Mouse (Mus musculus): ENCODE data around the gene Nubp2. TPM values are rescaled to one million over a fixed set of nuclear protein-coding genes. Genes with fewer than 3 reads are reported as not detected.

The Nubp2 gene
- polyA plus RNA-seq, 1 experiment from 2014 or later, result 81.3 TPM

DNA sequence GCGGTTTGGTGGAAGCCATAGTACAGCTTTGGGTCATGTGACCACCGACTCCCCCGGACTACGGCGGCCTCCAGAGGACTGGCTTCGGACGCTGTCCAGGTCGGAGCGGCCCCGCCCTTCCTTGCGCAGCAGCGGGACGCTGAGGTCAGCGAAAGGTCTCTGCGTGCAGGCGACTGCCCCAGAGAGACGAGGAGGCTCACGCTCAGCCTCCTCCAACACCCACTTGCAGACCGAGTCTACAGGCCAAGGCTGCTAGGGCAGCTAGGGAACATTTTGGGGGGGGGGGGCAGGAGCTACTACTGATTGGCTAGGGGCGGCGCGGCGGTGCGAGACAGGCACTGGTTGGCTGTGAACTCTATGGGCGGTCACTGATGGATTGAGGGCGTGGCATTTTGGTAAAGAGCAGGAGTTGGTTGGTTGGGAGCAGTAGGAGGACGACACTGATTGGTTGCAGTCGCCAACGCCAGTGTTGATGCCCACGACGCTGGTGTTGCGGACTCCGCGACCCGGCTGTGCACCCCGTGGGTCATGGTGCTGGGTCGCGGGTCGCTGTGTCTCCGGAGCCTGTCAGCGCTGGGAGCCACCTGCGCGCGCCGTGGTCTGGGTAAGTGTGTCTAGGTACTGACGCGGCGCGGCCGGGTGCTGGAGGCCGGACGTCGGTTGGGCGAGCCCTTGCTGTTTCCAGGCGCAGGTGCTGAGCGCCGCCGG lies 35.9 kb downstream of the Nubp2 start, which contains the start of gene Fahd1:
Fahd1 (minus strand) TSS at position 300 of the 708 bp plus-strand sequence.
- Histone ChIP-seq H3K27ac (peak within 1 kb of the TSS; percentile 94), H3K36me3 (replicated peaks) (peaks cover 7% of the 10 kb centered on the region; the same call in 1 of the 2 replicates), H3K27me3 (ENCODE audit: poor library complexity, severe bottlenecking) (peaks cover 15% of the 10 kb centered on the region), H3K4me1 (peaks cover 28% of the 10 kb centered on the region), H3K4me3 (peak within 1 kb of the TSS; percentile 81), H3K9me3 (no peaks in the 10 kb centered on the region)
- WGBS, result under 1% methylated on average over 58 of the region's 58 CpGs
- DNase-seq (ENCODE audit: extremely low spot score, low spot score), result peak; percentile 99

DNA sequence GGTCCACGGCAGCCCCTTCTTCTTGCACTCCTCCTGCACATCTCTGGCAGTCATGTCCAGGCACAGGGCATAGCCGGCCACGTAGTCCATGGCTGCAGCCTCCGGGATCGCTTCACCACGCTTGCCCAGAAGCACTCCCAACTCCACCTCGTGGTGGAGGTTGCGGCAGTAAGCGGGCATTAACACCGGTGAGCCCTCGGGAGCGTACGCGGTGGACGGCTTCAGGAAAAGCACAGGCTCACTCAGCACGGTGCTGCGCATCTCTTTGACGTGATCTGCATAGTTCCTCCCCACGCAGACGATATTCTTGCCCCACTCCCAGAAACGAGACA lies 36.5 kb downstream of the Nubp2 start:
- WGBS, result under 1% methylated on average over 21 of the region's 21 CpGs
- no peak for DNase-seq (ENCODE audit: extremely low spot score, low spot score)
- no peaks in the 10 kb centered on the region for H3K9me3 ChIP-seq
- peaks cover 28% of the 10 kb centered on the region for H3K4me1 ChIP-seq
- peaks cover 7% of the 10 kb centered on the region; the same call in 1 of the 2 replicates for H3K36me3 ChIP-seq (replicated peaks)
- H3K27me3 ChIP-seq (ENCODE audit: poor library complexity, severe bottlenecking), result peaks cover 19% of the 10 kb centered on the region
- H3K27ac ChIP-seq, result peak overlapping the region; percentile 94
- peak overlapping the region; percentile 81 for H3K4me3 ChIP-seq

DNA sequence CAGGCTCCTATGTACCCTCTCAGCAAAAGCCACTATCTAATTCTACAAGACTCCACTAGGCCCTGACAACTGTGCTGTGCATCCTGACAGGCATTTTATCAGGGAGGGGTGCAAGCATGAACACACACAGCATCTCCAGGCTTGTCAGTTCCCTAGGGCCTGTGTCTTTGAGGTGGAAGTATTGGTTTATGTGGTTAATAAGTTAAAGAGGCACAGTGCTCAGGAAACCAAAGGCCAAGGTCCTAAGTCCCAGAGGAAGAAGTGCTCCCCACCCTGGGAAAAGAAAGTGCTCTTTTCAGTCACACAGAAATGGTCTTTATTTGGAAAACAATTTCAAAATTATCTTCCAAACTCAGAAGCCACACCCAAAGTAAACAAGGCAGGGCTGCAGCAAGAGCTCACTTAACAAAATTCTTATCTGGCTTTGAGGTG lies 37.5 kb downstream of the Nubp2 start:
- H3K27me3 ChIP-seq (ENCODE audit: poor library complexity, severe bottlenecking), result peaks cover 26% of the 10 kb centered on the region
- peak overlapping the region; percentile 81 for H3K4me3 ChIP-seq
- H3K27ac ChIP-seq, result no peak overlapping the region
- DNase-seq (ENCODE audit: extremely low spot score, low spot score), result no peak
- peaks cover 28% of the 10 kb centered on the region for H3K4me1 ChIP-seq
- H3K36me3 ChIP-seq (replicated peaks), result peaks cover 5% of the 10 kb centered on the region; the same call in 1 of the 2 replicates
- no peaks in the 10 kb centered on the region for H3K9me3 ChIP-seq

DNA sequence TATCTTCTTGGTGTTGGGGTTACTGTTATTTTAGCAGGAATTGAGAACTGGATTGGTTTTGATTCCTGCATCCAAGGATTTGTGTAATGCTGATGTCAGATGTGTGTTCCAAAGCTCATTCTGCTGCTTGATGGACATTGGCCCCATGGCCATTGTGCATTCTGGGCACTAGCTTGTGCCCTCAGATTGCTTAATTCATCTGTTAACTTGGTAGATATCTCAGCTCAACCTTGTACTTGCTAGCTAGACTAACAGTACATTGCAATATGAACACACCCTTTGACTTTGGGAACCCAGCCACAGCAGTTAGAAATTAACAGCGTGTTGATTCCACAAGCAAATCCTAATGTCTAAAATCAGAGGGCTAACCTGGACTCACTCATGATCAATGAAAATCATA lies 38.8 kb downstream of the Nubp2 start:
- Histone ChIP-seq H3K27me3 (ENCODE audit: poor library complexity, severe bottlenecking) (peaks cover 26% of the 10 kb centered on the region), H3K36me3 (replicated peaks) (no peaks in the 10 kb centered on the region), H3K27ac (no peak overlapping the region), H3K4me1 (peaks cover 28% of the 10 kb centered on the region), H3K9me3 (no peaks in the 10 kb centered on the region), H3K4me3 (no peak overlapping the region)
- WGBS, result 94% methylated on average over 1 of the region's 1 CpGs
- no peak for DNase-seq (ENCODE audit: extremely low spot score, low spot score)

DNA sequence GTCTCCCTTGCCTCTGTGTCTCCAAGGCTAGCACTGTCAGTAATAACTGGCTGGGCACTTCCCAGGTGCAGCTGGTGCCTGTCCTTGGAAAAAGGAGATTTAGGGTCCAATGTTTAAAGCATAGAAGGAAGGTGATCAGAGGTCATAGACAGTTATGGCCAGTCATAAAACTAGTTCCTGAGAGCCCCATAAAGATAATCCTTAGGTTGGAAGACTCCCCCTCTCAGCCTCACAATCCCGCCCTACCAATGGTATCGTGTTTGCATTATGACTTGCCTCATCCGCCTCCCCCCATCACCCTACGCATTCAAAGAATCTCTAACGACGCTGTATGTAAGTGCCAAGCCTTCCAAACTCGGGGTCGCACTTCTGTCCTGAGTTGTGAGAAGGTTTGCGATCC lies 41.6 kb downstream of the Nubp2 start:
- H3K36me3 ChIP-seq (replicated peaks), result no peaks in the 10 kb centered on the region
- peaks cover 13% of the 10 kb centered on the region for H3K4me1 ChIP-seq
- peaks cover 14% of the 10 kb centered on the region for H3K27me3 ChIP-seq (ENCODE audit: poor library complexity, severe bottlenecking)
- no peak overlapping the region for H3K4me3 ChIP-seq
- no peaks in the 10 kb centered on the region for H3K9me3 ChIP-seq
- WGBS, result 53% methylated on average over 9 of the region's 9 CpGs
- no peak overlapping the region for H3K27ac ChIP-seq
- DNase-seq (ENCODE audit: extremely low spot score, low spot score), result no peak

DNA sequence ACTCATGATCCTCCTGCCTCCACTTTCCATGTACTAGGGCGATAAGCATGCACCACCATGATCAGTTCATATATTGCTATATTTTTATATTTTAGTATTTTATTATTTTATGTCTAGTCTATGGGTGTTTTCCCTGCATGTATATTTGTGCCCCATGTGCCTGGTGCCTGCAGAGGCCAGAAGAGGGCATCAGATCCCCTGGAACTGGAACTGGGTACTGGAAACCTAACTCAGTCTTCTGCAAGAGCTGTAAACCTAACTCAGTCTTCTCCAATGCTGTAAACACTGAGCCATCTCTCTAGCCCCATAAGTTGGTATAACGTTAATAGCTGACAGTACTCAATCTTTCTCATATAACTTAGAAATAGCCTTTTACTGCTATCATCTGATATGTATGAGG lies 43.5 kb downstream of the Nubp2 start:
- H3K36me3 ChIP-seq (replicated peaks), result no peaks in the 10 kb centered on the region
- no peaks in the 10 kb centered on the region for H3K4me1 ChIP-seq
- H3K27me3 ChIP-seq (ENCODE audit: poor library complexity, severe bottlenecking), result peaks cover 14% of the 10 kb centered on the region
- H3K27ac ChIP-seq, result no peak overlapping the region
- DNase-seq (ENCODE audit: extremely low spot score, low spot score), result no peak
- H3K4me3 ChIP-seq, result no peak overlapping the region
- WGBS, result 62% methylated on average over 2 of the region's 2 CpGs
- no peaks in the 10 kb centered on the region for H3K9me3 ChIP-seq

DNA sequence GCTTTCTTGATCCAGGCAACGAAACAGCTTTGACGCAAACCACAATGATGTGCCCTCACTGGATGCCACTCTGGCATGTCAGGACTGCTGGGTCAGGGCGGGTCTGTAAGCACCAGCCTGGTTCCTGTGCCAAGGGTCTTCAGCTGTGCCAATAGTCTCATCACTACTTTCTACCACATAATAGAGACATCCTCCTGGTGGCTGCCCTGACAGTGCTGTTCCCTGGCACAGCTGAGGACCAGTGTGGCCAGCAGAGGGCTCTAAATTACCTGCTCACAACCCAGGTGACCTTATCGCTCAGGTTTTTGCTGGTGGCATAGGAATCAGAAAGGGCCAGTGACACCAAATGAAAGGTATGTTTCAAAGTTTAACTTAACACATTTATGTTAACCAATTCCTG lies 45.0 kb downstream of the Nubp2 start:
- Histone ChIP-seq H3K27me3 (ENCODE audit: poor library complexity, severe bottlenecking) (peaks cover 14% of the 10 kb centered on the region), H3K9me3 (no peaks in the 10 kb centered on the region), H3K27ac (no peak overlapping the region), H3K4me3 (no peak overlapping the region), H3K4me1 (no peaks in the 10 kb centered on the region), H3K36me3 (replicated peaks) (no peaks in the 10 kb centered on the region)
- DNase-seq (ENCODE audit: extremely low spot score, low spot score), result no peak
- WGBS, result 49% methylated on average over 4 of the region's 4 CpGs

DNA sequence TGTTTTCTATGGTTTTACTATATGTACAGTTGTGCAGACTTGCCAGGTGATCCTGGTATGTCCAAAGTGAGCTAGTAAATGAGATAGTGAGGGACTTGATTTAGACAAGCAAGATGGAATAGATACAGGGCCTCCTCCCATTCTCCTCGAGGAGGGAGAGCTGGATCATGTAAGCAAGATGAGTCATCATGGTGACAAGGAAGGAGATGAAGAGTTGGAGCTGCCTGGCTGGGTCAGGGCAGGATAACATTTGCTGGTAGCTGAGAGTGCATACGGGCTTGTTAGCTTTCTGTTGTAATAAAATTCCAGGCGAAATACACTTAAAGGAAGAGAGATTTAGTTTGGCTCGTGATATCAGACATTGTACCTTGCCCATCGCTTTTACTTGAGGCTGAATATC lies 45.8 kb downstream of the Nubp2 start:
- H3K27ac ChIP-seq, result no peak overlapping the region
- no peaks in the 10 kb centered on the region for H3K9me3 ChIP-seq
- peaks cover 14% of the 10 kb centered on the region for H3K27me3 ChIP-seq (ENCODE audit: poor library complexity, severe bottlenecking)
- WGBS, result 71% methylated on average over 5 of the region's 5 CpGs
- no peaks in the 10 kb centered on the region for H3K4me1 ChIP-seq
- no peak for DNase-seq (ENCODE audit: extremely low spot score, low spot score)
- H3K4me3 ChIP-seq, result no peak overlapping the region
- no peaks in the 10 kb centered on the region for H3K36me3 ChIP-seq (replicated peaks)

DNA sequence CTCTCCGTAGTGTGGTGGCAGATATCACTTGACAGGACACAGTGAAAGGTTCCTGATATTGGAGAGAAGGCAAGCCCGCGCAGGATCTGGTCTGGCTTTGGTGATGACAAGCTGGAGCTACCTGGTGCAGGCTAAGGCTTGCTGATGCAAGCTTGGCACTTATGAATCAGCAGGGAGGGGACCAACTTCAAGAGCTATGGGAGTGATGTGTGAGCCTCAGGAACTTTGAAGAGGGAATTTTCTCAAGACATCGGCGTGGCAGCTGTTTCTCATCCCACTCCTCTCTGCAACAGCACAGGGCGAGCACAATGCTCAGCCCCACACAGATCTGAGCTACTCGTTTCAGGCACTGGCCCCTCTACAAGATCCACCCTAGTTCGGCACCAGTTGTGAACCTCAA lies 46.3 kb downstream of the Nubp2 start, which contains the start of gene Hagh:
Hagh (plus strand) TSS at position 302 of the 400 bp plus-strand sequence.
- Histone ChIP-seq H3K4me1 (no peaks in the 10 kb centered on the region), H3K4me3 (no peak within 1 kb of the TSS), H3K27me3 (ENCODE audit: poor library complexity, severe bottlenecking) (peaks cover 11% of the 10 kb centered on the region), H3K36me3 (replicated peaks) (no peaks in the 10 kb centered on the region), H3K27ac (no peak within 1 kb of the TSS), H3K9me3 (no peaks in the 10 kb centered on the region)
- 69% methylated on average over 8 of the region's 8 CpGs for WGBS
- DNase-seq (ENCODE audit: extremely low spot score, low spot score), result no peak

Other genes starting within 250 kb of the Nubp2 start
- 25.9 and 27.1 TPM in 2 replicates for gene Slc9a3r2, start 236.0 kb downstream of the Nubp2 start, polyA plus RNA-seq (2016; fragmentation: Nextera tagmentation; extraction: Ambion mirVana)
- gene Npw, start 227.9 kb downstream of the Nubp2 start, polyA plus RNA-seq (2016; fragmentation: Nextera tagmentation; extraction: Ambion mirVana), result not detected in 2 replicates
- 27.5 and 30.6 TPM in 2 replicates for gene Zfp598, start 216.7 kb downstream of the Nubp2 start, polyA plus RNA-seq (2016; fragmentation: Nextera tagmentation; extraction: Ambion mirVana)
- gene Syngr3, start 196.4 kb downstream of the Nubp2 start, polyA plus RNA-seq (2016; fragmentation: Nextera tagmentation; extraction: Ambion mirVana), result 9.7 and 11.0 TPM in 2 replicates
- 57.7 and 60.3 TPM in 2 replicates for gene Gfer, start 190.2 kb downstream of the Nubp2 start, polyA plus RNA-seq (2016; fragmentation: Nextera tagmentation; extraction: Ambion mirVana)
- gene Noxo1, start 190.1 kb downstream of the Nubp2 start, polyA plus RNA-seq (2016; fragmentation: Nextera tagmentation; extraction: Ambion mirVana), result 0.79 and 1.0 TPM in 2 replicates
- 162 and 167 TPM in 2 replicates for gene Tbl3, start 178.7 kb downstream of the Nubp2 start, polyA plus RNA-seq (2016; fragmentation: Nextera tagmentation; extraction: Ambion mirVana)
- 0.43 and 0.69 TPM in 2 replicates for gene Rnf151, start 168.3 kb downstream of the Nubp2 start, polyA plus RNA-seq (2016; fragmentation: Nextera tagmentation; extraction: Ambion mirVana)
- 1,888 and 1,960 TPM in 2 replicates for gene Rps2, start 168.2 kb downstream of the Nubp2 start, polyA plus RNA-seq (2016; fragmentation: Nextera tagmentation; extraction: Ambion mirVana)
- gene Ndufb10, start 161.9 kb downstream of the Nubp2 start, polyA plus RNA-seq (2016; fragmentation: Nextera tagmentation; extraction: Ambion mirVana), result 190 and 194 TPM in 2 replicates
- not detected in 2 replicates for gene Rpl3l, start 158.5 kb downstream of the Nubp2 start, polyA plus RNA-seq (2016; fragmentation: Nextera tagmentation; extraction: Ambion mirVana)
- 22.2 and 22.8 TPM in 2 replicates for gene Msrb1, start 149.7 kb downstream of the Nubp2 start, polyA plus RNA-seq (2016; fragmentation: Nextera tagmentation; extraction: Ambion mirVana)
- gene Hs3st6, start 133.4 kb downstream of the Nubp2 start, polyA plus RNA-seq (2016; fragmentation: Nextera tagmentation; extraction: Ambion mirVana), result 0.50 and 0.68 TPM in 2 replicates
- gene Meiob, start 82.1 kb downstream of the Nubp2 start, polyA plus RNA-seq (2016; fragmentation: Nextera tagmentation; extraction: Ambion mirVana), result 0.09 TPM in 1 of 2 replicates, not detected in the other
- 24.5 and 26.4 TPM in 2 replicates for gene Hagh, start 46.2 kb downstream of the Nubp2 start, polyA plus RNA-seq (2016; fragmentation: Nextera tagmentation; extraction: Ambion mirVana)
- gene Fahd1, start 36.0 kb downstream of the Nubp2 start, polyA plus RNA-seq (2016; fragmentation: Nextera tagmentation; extraction: Ambion mirVana), result 16.6 and 19.0 TPM in 2 replicates
- 0.17 and 0.36 TPM in 2 replicates for gene Igfals, start 20.4 kb downstream of the Nubp2 start, polyA plus RNA-seq (2016; fragmentation: Nextera tagmentation; extraction: Ambion mirVana)
- 42.8 and 45.3 TPM in 2 replicates for gene Spsb3, start 294 bp upstream of the Nubp2 start, polyA plus RNA-seq (2016; fragmentation: Nextera tagmentation; extraction: Ambion mirVana)
- gene Eme2, start 8.7 kb upstream of the Nubp2 start, polyA plus RNA-seq (2016; fragmentation: Nextera tagmentation; extraction: Ambion mirVana), result 30.3 and 30.4 TPM in 2 replicates
- gene Mrps34, start 8.8 kb upstream of the Nubp2 start, polyA plus RNA-seq (2016; fragmentation: Nextera tagmentation; extraction: Ambion mirVana), result 100 and 103 TPM in 2 replicates
- gene Nme3, start 10.2 kb upstream of the Nubp2 start, polyA plus RNA-seq (2016; fragmentation: Nextera tagmentation; extraction: Ambion mirVana), result 50.1 and 51.8 TPM in 2 replicates
- 36.2 and 37.3 TPM in 2 replicates for gene Mapk8ip3, start 50.6 kb upstream of the Nubp2 start, polyA plus RNA-seq (2016; fragmentation: Nextera tagmentation; extraction: Ambion mirVana)
- gene Jpt2, start 74.3 kb upstream of the Nubp2 start, polyA plus RNA-seq (2016; fragmentation: Nextera tagmentation; extraction: Ambion mirVana), result 502 and 521 TPM in 2 replicates
- 8.1 and 8.4 TPM in 2 replicates for gene Cramp1l, start 129.4 kb upstream of the Nubp2 start, polyA plus RNA-seq (2016; fragmentation: Nextera tagmentation; extraction: Ambion mirVana)
- gene Ift140, start 129.7 kb upstream of the Nubp2 start, polyA plus RNA-seq (2016; fragmentation: Nextera tagmentation; extraction: Ambion mirVana), result 27.0 and 27.4 TPM in 2 replicates
- 10.9 and 11.5 TPM in 2 replicates for gene Tmem204, start 197.2 kb upstream of the Nubp2 start, polyA plus RNA-seq (2016; fragmentation: Nextera tagmentation; extraction: Ambion mirVana)
- 54.6 TPM in 2 replicates for gene Telo2, start 229.6 kb upstream of the Nubp2 start, polyA plus RNA-seq (2016; fragmentation: Nextera tagmentation; extraction: Ambion mirVana)
- gene Ptx4, start 234.4 kb upstream of the Nubp2 start, polyA plus RNA-seq (2016; fragmentation: Nextera tagmentation; extraction: Ambion mirVana), result 0.30 TPM in 1 of 2 replicates, not detected in the other
- 24.3 and 24.7 TPM in 2 replicates for gene Clcn7, start 247.0 kb upstream of the Nubp2 start, polyA plus RNA-seq (2016; fragmentation: Nextera tagmentation; extraction: Ambion mirVana)